Mouse (Mus musculus): ENCODE measurements around the gene Pank4. TPM values are rescaled to one million over a fixed set of nuclear protein-coding genes. Genes with fewer than 3 reads are reported as not detected.

Pank4 gene
- total RNA-seq, 2 experiments from 2014 or later: 38.3 to 46.8 TPM

DNA sequence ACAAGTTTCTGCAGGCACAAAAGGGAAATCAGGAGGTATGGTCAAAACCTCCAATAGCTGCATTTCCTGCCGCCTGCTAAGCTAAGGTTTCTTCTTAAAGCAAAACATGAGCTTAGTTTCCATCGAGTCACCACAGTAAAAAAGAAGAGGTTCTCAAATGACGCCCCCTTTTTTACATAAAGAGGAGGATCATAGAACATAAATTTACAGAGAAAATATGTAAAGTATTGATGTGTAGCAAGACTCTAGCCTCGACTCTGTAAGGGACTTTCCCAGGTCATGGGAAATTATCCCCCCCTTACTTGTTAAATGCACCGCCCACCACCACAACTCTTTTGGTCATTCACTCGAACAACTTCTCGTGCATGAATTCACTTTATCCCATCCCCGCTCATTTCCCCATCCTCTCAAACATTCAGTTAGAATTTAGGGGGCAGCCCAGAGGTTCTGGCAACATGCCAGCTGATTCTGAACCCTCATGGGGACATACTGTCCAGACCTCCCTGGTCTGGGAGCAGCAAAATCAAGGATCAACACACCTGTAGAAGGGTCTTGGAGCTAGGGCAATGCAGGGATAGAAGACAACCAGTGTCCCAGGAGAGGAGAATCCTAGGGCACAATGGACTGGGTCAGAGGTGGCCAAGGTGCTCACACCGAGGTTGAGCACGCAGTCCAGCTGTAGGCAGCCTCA, 21.1 kb upstream of the Pank4 start:
- DNase-seq (ENCODE audit: low spot score in 2 of 2): no peak

DNA sequence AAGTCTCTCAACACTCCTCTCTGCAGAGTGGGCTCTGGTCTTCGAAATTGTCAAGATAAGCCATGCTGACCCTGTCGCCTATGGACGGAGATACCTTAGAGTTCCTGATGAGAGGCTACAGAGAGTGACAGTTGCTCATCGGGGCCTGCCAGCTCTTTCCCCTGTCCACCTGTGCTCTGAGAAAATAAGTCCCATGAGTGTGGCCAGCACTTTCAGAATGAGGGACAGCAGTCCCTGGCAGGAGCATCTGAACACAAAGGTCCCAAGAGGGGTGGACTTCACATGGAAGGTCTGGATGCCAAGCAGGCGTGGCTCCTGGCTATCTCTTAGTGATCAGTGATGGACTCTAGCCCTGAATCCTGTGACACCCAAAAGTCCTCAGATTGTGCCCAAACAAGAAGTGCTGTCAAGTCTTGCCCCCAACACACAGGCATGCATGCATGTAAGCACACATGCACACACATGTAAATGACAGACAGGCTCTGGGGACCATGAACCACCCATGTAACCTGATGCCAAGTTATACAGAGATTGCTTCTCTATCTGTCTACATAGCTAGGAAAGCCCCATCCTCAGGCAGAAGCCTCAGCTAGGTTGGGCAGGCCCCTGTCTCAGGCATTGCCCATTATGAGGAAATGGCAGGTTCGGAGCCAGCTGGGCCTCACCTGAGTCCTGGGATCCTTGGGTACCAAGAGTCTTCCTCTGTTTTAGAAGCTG, 20.4 kb upstream of the Pank4 start:
- no peak for DNase-seq (ENCODE audit: low spot score in 2 of 2)

DNA sequence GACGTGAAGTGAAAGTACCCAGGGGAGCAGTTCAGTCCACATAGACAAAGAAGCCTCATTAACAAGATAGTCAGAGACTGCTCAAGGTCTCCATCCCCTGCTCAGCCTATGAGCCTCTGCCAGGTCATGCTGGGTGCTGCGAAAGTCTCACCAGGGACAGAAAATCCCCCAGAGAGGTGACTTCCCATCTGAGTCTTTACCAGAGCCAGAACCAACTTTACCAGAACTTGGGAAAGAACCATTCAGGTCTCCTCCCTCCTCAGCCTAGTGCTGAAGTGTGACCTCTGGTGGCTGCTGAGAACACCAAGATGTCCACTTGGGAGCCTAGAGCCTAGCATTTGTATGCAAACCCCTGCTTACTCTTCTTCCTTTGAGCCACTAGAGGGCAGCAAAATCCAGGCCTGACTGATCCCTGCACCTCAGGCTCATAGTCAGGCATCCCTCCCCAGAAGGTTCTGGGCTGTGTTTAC, 19.8 kb upstream of the Pank4 start:
- DNase-seq (ENCODE audit: low spot score in 2 of 2): peak; percentile 68 to 73

DNA sequence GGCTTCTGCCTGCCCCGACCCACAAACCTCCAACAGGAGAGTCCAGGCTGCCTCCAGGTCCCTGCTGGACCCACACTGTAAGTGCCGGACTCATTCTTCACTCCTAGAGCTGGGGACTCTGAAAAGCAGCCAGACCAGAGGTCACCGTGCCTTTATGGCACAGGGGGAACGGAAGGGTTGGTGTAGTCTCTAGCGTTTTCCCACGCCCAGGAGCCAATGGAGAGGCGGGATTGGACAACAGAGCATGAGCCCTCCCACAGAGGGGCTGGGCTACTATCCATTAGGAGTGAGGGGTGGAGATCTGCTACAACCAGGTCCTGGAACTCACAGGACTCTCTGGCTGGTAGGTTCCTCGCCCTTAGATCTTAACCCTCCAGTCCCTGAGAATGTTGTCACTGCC, 17.6 kb upstream of the Pank4 start:
- peak in 1 of 2 experiments; percentile 44 for DNase-seq (ENCODE audit: low spot score in 2 of 2)

DNA sequence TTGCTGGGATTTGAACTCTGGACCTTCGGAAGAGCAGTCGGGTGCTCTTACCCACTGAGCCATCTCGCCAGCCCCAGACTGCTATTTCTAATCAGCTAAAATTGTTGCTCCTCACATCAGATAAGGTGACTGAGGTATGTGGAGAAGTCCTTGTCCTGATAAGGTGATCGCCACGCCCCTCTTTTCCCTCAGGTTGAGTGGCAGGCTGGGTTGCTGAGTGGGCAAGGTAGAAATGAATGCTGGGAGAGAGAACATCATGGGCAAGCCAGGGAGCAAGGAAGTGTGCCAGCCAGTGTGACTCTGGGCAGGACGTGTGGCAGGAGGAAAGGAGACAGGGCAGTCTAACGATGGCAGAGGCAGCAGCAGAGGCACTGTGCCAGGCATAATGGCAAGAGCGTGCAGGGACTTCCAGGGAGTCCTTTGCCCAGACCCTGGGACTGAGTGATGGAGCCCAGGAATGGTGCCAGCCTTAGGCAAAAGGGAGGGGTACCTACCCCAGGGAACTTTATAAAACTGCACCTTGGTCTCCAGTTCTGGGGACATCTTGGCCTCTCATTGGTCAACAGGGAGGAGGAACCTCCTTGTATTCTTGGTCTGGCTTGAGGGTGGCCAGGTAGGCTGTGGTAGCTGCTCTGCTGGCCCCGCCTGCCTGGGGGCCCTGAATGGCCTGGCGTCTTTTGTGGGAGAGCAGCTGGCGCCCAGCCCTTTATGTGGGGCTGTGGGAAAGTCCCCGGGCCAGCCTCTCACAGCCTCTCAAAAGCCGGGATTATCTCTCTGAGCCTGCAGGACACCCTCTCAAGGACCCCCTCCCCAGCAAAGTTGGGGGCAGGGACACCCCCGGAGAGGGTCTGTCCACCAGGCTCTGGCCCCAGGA, 15.6 kb upstream of the Pank4 start:
- no peak for DNase-seq (ENCODE audit: low spot score in 2 of 2)

DNA sequence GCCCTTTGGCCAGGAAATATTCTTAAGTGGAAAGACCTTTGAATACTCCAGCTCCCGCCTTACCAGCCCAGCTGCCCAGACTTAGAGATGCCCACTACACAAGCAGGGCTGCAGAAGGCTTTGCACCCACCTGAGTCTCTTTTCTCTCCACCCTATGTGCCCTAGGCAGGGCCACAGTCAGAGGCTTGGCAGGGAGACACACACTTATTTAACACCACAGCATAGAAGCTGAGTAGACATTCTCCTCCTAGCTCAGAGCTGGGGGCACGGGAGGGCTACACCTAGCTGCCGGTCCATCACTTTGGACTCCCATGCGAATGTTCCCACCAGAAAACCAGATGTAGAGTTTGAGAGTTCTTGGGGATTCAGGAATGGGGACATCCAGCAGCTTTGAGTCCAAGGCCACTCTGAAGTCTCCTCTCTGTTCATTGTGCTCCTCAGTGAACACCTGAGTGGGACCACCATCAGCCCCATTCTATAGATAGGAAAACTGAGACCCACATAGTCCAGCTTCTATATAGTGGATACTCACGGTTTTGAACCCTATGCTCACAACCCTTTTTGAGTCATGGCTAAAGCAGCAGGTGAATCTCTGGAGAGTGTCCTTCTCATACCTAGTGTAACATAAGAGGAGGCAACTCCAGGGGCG, 14.9 kb upstream of the Pank4 start:
- no peak for DNase-seq (ENCODE audit: low spot score in 2 of 2)

DNA sequence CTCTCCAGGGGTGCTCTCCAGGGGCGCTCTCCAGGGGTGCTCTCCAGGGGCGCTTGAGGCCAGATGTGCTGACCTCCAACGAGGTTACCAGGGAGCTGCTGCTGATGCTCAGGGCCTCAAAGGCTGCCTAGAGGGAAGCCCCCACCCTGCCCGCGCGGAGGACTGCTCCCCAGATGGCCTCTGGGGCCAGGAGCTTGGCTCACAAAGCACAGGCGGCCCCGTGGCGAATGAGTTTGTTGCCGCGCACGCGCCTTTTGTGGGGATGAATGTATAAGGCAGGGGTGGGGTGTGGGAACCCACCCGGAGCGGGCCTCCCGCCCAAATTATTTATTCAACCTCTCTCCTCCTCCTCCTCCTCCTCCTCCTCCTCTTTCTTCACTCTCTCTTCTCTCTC, 14.3 kb upstream of the Pank4 start:
- no peak for DNase-seq (ENCODE audit: low spot score in 2 of 2)

DNA sequence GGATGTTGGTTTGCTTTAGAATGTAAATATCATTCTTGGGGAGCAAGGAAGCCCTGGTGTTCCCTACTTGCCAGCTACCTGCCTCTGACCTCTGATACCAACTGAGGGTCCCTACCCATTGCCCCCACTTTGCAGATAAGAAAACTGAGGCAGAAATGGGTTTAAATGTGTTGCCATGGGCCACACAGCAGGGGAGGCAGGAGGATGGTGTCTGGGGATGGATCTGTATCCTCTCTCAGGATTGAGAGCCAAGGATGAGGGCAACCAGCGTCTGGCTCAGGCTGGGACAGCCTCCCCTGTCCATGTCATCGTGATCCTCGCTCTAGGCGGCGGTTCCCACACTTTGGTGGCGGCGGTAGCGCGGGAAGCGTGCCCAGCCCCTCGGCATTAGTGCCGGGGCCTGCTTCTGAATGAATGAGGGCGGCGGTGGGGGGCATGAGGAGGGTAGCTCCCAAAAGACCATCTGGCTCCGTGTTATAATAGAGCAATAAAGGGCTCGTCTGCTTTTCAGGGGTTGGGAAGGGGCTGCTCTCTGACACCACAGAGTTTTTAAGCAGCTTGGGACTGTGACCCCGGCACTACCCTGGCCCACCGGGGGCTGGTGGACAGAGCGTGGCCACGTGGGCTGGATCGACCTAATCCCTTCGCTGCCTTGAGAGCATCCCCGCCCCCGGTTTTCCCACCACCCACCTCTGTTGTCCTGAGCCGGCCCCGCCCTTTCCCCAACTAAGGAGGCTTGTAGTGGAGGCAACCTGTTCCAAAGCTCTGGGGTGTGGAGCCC, 11.3 kb upstream of the Pank4 start:
- DNase-seq (ENCODE audit: low spot score in 2 of 2): no peak

DNA sequence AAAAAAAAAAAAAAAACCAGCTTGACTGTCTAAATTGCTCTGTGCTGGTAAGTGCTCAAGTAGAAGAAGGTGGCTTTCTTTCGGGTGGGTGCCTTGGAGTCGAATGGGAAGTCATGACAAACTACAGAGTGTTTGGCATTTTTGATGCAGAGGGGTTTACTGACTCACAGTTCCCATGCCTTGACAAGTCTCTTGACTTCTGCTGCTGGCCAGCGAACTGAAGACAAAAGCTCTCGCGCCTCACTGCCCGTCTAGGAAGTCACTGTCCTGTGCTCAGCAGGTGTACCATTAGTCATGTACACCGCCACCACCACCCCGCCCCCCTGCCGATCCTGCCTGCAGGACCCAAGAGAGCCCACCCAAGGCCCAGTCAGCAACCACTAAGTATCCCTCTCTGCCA, 7.3 kb upstream of the Pank4 start:
- no peak for DNase-seq (ENCODE audit: low spot score in 2 of 2)

DNA sequence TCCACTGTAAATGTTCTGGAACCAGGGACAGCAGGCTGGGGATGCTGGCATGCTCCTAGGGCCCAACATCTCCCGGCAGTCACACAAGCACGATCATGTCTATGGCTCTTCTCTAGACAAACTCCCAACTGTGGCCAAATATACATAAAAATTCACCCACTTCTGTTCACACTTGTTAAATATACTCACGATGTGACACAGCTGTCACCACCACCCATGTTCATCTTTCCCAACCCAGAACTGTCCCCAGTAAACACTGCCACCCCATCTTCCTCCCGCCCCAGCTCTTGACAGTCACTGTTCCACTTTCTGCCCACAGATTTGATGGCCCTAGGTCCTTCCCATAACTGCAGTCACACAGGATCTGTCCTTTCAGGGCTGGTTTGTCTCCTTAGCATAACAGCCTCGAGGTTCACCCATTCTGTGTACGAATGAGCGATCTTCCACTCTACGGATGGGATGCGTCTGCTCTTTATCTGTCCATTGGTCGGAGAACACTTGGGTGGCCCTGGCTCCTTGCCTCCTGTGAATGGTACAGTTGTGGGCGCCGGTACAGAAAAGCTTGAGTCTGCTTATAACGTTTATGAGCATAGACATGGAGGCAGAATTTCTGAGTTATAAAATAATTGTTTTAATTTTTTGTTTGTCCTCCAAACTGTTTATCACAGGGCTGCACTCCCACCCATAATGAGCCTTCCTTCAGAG, 6.5 kb upstream of the Pank4 start:
- DNase-seq (ENCODE audit: low spot score in 2 of 2): peak; percentile 54 to 76

DNA sequence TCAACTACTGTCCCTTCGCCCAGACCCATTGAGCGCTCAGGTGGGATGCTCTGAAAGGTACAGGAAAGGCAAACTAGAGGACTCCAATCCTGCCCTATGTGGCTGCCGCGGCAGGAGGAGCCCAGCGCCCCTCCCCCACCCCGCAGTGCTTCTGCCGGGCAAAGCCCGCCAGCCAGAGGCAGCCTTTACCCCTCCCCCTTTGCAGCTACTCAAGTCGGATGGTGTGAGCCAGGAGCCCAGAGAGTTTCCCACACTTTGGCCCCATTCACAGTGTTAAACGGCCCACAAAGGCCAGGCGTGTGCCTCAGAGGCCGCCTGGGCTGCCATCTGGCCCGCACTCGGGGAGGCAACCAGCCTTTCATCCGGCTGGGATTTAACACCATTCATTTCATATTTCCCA, 5.8 kb upstream of the Pank4 start:
- peak in 1 of 2 experiments; percentile 44 for DNase-seq (ENCODE audit: low spot score in 2 of 2)

DNA sequence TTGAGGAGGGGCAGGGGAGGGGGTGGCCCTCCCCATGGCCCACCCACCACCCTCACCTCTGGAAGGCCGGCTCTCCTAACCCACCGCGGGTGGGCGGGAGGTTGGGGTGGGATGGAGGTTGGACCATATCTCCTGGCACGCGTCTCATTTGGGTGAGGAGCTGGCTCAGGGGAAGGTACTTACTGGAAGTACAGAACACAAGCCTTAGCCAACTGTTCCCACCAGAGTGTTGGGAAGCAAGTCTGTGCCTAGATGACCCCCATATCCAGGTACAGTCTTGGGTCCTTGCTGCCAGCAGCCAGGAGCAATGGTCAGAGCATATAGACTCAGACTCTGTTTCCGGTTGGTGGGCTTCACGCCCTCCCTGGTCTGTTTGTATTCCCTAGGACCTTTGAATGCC, 5.3 kb upstream of the Pank4 start:
- no peak for DNase-seq (ENCODE audit: low spot score in 2 of 2)

DNA sequence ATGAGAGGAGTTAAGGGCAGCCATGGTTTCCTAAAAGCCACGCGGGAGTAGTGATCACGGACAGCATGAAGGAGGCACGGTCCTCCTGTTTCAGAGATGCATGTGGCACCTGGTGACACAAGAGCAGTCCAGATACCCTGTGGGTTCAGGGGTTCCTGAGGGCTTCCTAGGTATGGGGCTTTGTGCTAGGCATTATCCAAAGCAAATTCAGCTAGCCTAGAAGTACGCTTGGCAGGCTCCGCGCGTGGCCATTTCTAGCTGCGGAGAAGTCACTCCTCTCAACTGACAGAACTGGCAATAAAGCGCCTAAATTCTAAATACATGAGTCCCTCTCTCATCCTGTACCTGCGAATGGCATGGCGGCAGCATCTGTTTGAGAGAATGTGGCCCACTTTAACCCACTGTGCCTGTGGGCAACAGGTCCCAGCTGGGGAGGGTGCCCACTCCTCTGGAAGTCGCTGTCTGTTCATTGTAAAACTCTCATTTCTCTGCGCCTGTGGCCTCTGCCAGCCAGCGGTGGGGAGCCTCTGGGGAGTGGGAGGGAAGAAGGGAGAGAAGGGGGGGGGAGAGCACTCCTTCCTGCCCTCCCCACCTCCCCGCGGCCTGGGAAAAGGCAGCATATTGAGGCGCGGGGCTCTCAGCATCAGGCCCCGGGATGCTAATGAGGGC, 3.8 kb upstream of the Pank4 start:
- peak in 1 of 2 experiments; percentile 63 for DNase-seq (ENCODE audit: low spot score in 2 of 2)

DNA sequence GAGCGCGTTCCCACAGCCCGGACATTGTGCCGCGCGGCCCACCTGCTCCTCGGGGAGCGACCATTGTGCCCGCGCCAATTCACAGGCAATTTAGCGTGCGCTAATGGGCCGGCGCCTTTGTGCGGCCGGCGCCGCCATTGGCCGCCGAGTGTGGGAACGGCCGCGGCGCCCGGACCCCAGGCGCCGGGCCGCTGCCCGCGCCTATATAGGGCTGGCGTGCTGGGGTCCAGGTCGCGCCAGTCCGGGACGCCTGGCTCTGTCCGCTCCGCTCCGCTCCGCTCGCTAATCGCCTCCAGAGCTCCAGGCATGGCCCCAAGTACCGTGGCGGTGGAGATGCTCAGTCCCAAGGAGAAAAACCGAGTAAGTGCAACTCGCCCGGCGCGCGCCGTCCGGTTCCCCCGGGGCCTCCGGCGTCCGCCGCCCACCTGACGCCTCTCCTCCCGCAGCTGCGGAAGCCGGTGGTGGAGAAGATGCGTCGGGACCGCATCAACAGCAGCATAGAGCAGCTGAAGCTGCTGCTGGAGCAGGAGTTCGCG, 3.2 kb upstream of the Pank4 start, which contains the start of gene Hes5:
Gene Hes5, plus strand, starts transcription at position 234 of the 536 bp plus-strand sequence.
- peak; percentile 56 to 63 for DNase-seq (ENCODE audit: low spot score in 2 of 2)

DNA sequence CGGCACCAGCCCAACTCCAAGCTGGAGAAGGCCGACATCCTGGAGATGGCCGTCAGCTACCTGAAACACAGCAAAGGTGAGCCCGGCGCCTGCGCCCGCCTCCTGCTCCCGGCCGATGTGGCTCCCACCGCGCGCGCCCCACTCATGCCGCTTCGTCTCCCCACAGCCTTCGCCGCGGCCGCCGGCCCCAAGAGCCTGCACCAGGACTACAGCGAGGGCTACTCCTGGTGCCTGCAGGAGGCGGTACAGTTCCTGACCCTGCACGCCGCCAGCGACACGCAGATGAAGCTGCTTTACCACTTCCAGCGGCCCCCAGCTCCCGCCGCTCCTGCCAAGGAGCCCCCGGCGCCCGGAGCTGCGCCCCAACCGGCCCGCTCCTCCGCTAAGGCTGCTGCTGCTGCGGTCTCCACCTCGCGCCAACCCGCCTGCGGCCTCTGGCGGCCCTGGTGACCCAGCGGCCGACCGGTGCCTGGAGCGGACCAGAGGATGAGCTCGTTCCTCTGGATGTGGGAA, 2.6 kb upstream of the Pank4 start:
- peak; percentile 35 to 54 for DNase-seq (ENCODE audit: low spot score in 2 of 2)

DNA sequence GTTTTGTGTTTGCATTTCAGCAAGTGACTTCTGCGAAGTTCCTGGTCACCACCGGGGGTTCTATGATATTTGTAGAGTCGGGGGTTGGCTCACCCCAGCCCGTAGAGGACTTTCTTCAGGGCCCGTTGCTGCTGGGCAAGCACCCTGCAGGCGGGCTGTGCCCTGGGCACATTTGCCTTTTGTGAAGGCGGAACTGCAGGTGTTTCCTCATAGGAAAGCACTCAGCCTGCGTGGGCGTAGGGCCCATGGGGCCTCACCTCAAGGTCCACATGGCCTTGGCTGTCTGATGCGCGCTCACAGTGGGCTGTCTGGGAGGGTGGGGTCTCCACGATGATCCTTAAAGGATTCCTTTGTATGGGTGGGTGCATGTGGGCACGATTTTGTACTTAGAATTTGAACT, 2.0 kb upstream of the Pank4 start:
- no peak for DNase-seq (ENCODE audit: low spot score in 2 of 2)

DNA sequence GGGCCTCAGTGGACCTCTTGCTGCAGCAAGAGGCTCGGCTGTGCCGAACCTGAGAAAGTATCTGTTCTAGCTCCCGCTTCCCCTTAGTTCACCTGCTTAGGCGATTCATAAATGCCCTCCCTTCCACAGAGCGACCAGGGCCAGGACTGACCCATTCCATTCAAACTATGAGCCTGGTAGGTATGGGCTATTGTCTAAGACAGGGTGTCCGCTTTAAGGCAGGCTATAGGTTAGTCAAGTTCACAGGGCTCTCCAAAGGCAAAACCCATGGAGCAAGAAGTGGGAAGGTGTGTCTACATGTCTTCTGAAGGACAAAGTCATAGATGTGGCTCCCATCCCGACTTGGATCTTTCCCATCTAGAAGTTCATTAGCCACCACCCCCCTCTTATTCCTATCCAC, 1.2 kb upstream of the Pank4 start:
- DNase-seq (ENCODE audit: low spot score in 2 of 2): no peak

DNA sequence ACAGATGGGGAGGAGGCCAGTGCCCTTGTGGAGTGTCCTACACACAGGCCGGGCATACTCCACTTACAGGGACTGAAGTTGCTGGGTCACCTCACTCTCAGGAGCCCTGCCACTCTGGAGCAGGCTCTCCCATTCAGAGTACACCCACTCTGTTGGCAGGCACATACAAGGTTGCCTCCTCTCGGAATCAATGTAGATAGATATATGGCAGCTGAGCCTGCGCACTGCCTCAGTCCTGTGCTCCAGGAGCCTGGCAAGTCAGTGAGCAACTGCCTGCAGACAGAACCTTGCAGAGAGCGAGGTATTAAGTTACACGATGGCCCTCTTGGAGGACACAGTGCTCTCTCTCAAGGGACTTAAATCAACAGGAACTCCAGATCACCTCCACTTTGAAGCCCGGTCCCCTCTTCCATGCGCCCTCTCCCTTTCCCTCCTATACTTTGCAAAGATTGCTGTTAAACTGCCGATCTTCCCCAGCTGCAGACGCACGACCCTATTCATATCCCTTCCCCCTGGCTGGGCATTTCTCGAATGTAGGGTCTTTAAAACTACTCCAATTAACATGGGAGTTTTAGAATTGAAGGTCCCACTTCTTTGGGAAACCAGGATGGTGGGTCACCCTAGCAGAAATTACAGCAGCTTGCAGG, 610 bp upstream of the Pank4 start:
- DNase-seq (ENCODE audit: low spot score in 2 of 2): peak; percentile 51 to 62
